Mouse (Mus musculus) ES-E14 (cell line): ENCODE results near the gene Gng11.

Source experiments
- CHD2 ChIP-seq: IDR thresholded peaks from 2 replicates; pipeline ENCODE4 v1.6.1; 2014; ENCODE audit warnings: mild to moderate bottlenecking, low read depth, low read length, inconsistent platforms
- ZNF384 ChIP-seq: IDR thresholded peaks from 2 replicates; pipeline ENCODE4 v1.6.1; 2012; ENCODE audit warnings: low read depth, low read length, inconsistent platforms

GRCm38 (mm10) chr6:4047200-4047599 is 43.5 kb downstream of the Gng11 start:
- no peak for TF ChIP-seq CHD2
- TF ChIP-seq ZNF384: no peak
